Mouse (Mus musculus) CD4-positive helper T cell, adult 2 months (primary cell): ENCODE results near the gene Prok2.

Source experiments
- DNase-seq: peaks from one replicate; pipeline ENCODE4 v3.0.0-alpha.2; 2012; ENCODE audit warnings: low read depth, missing footprints, low spot score

The Prok2 gene

GRCm38 (mm10) chr6:99725971-99726561 lies at the start of gene Prok2:
Prok2 (minus strand) TSS chr6:99726392.
- DNase-seq: no peak

- no peak for DNase-seq
These were observed 48.5 kb upstream of the Prok2 start for GRCm38 (mm10) chr6:99774680-99775079.

- no peak for DNase-seq
These were observed 42.3 kb upstream of the Prok2 start for GRCm38 (mm10) chr6:99768495-99768894.

- no peak for DNase-seq
These were observed 38.7 kb upstream of the Prok2 start for GRCm38 (mm10) chr6:99764916-99765315.

- no peak for DNase-seq
These were observed 36.1 kb upstream of the Prok2 start for GRCm38 (mm10) chr6:99762069-99762985.

GRCm38 (mm10) chr6:99756105-99756504 lies 29.9 kb upstream of the Prok2 start:
- DNase-seq: no peak

- DNase-seq: no peak
These were observed 25.1 kb upstream of the Prok2 start for GRCm38 (mm10) chr6:99751308-99751707.

GRCm38 (mm10) chr6:99746275-99746674 lies 20.1 kb upstream of the Prok2 start:
- no peak for DNase-seq

- no peak for DNase-seq
These were observed 16.7 kb upstream of the Prok2 start for GRCm38 (mm10) chr6:99742866-99743265.

- DNase-seq: no peak
These were observed 8.5 kb upstream of the Prok2 start for GRCm38 (mm10) chr6:99734666-99735065.

GRCm38 (mm10) chr6:99732673-99733072 lies 6.5 kb upstream of the Prok2 start:
- no peak for DNase-seq

GRCm38 (mm10) chr6:99731926-99732325 lies 5.7 kb upstream of the Prok2 start:
- no peak for DNase-seq

GRCm38 (mm10) chr6:99729853-99730252 lies 3.7 kb upstream of the Prok2 start:
- DNase-seq: no peak

GRCm38 (mm10) chr6:99726576-99727303 lies 548 bp upstream of the Prok2 start:
- no peak for DNase-seq

- no peak for DNase-seq
These were observed 3.8 kb downstream of the Prok2 start for GRCm38 (mm10) chr6:99722390-99722789.

- DNase-seq: no peak
These were observed 5.2 kb downstream of the Prok2 start for GRCm38 (mm10) chr6:99721032-99721431.

- DNase-seq: no peak
These were observed 10.3 kb downstream of the Prok2 start for GRCm38 (mm10) chr6:99715913-99716312.

- no peak for DNase-seq
These were observed 11.0 kb downstream of the Prok2 start for GRCm38 (mm10) chr6:99715191-99715590.

GRCm38 (mm10) chr6:99713256-99713655 lies 12.9 kb downstream of the Prok2 start:
- DNase-seq: no peak

- DNase-seq: no peak
These were observed 14.6 kb downstream of the Prok2 start for GRCm38 (mm10) chr6:99711576-99712101.

- DNase-seq: no peak
These were observed 25.7 kb downstream of the Prok2 start for GRCm38 (mm10) chr6:99700484-99700883.
